Mouse (Mus musculus) CH12.LX (cell line): ENCODE results near the gene Pfdn6.

Experiments used
- CTCF ChIP-seq, 2 experiments: IDR thresholded peaks in 1 of 2; conservative IDR thresholded peaks in 1 of 2; 2 replicates each; pipeline ENCODE4 v1.5.1; 2011 to 2012; ENCODE audit warnings: low read depth in 2 of 2, low read length in 2 of 2, improper control_type of control experiment in 1 of 2, inconsistent platforms in 1 of 2, mild to moderate bottlenecking in 1 of 2, moderate library complexity in 1 of 2
- ELF1 ChIP-seq: IDR thresholded peaks from 2 replicates; pipeline ENCODE4 v1.6.1; 2014; ENCODE audit warnings: low read depth, mild to moderate bottlenecking, inconsistent platforms, low read length, improper control_type of control experiment
- MAX ChIP-seq: IDR thresholded peaks from 2 replicates; pipeline ENCODE4 v1.6.1; 2011; ENCODE audit warnings: low read length, improper control_type of control experiment
- MEF2A ChIP-seq: IDR thresholded peaks from 2 replicates; pipeline ENCODE4 v1.6.1; 2014; ENCODE audit warnings: low read depth, mild to moderate bottlenecking, inconsistent platforms, low read length, improper control_type of control experiment, borderline replicate concordance
- POLR2A ChIP-seq: IDR thresholded peaks from 2 replicates; pipeline ENCODE4 v1.6.1; 2011; ENCODE audit warnings: low read depth, mild to moderate bottlenecking, improper control_type of control experiment, low read length
- POLR2AphosphoS2 ChIP-seq: IDR thresholded peaks from 2 replicates; pipeline ENCODE4 v1.6.1; 2011; ENCODE audit warnings: low read depth, low read length, improper control_type of control experiment
- TCF12 ChIP-seq: IDR thresholded peaks from 2 replicates; pipeline ENCODE4 v1.6.1; 2014; ENCODE audit warnings: low read depth, mild to moderate bottlenecking, inconsistent platforms, low read length, improper control_type of control experiment
- UBTF ChIP-seq: IDR thresholded peaks from 2 replicates; pipeline ENCODE4 v1.6.1; 2012; ENCODE audit warnings: low read depth, mild to moderate bottlenecking, inconsistent platforms, low read length, improper control_type of control experiment, moderate library complexity
- ZC3H11A ChIP-seq: IDR thresholded peaks from 2 replicates; pipeline ENCODE4 v1.6.1; 2012; ENCODE audit warnings: low read depth, mild to moderate bottlenecking, inconsistent platforms, low read length, improper control_type of control experiment
- ZMIZ1 ChIP-seq: IDR thresholded peaks from 2 replicates; pipeline ENCODE4 v1.6.1; 2012; ENCODE audit warnings: low read depth, mild to moderate bottlenecking, inconsistent platforms, low read length, improper control_type of control experiment

DNA sequence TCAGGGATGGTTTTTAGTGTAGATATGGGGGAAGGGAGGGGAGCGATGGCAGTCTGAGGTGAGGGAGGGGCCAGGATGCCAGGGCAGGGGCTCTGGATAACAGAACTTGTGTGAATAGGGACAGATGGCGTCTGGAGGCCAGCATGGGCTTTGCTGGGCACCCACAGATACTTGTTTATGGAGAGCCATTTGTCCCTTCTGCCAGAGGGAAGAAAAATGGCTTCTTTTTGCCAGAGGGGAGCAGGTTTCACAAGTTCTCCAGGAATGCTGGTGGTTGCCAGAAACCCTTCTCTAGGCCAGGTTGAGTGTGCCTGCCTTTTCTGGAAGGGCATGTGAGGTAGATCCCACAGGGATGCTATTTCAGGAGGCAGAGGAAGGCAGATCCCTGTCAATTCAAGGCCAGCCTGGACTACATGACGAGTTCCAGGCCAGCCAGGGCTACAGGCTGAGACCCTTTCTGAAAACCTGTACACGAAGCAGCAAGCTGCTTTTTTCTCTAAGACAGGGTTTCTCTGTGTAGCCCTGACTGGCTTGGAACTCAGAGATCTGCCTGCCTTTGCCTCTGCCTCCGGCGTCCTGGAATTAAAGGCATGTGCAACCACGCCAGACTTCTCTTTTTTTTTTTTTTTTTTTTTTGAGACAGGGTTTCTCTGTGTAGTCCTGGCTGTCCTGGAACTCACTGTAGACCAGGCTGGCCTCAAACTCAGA is 39.7 kb downstream of the Pfdn6 start:
- TF ChIP-seq TCF12: no peak
- TF ChIP-seq CTCF (conservative IDR thresholded peaks at IDR 0.05 in 1 of 2, IDR thresholded peaks at IDR 0.05 in 1 of 2; ENCODE audit: low read depth in 2 of 2, low read length in 2 of 2): no peak
- no peak for TF ChIP-seq UBTF
- no peak for TF ChIP-seq MEF2A
- TF ChIP-seq ZC3H11A: no peak
- TF ChIP-seq POLR2AphosphoS2: no peak
- no peak for TF ChIP-seq ELF1
- TF ChIP-seq POLR2A: no peak
- no peak for TF ChIP-seq MAX
- TF ChIP-seq ZMIZ1: no peak
